Mouse (Mus musculus) midbrain, postnatal 0 days (tissue): ENCODE data around the gene Kdelr3. TPM values are rescaled to one million over a fixed set of nuclear protein-coding genes. Genes with fewer than 3 reads are reported as not detected.

Experiments
- ATAC-seq: fragments of 200-750 bp; cut with Nextera tagmentation; 2 replicates; pipeline ENCODE4 v1.8.0; 2017; ENCODE audit warnings: moderate number of reproducible peaks, mild to moderate bottlenecking, moderate TSS enrichment, moderate library complexity; ENCODE audit not compliant: low FRiP score
- DNase-seq: peaks from one replicate; pipeline ENCODE4 v3.0.0-alpha.2; 2015; ENCODE audit warnings: low spot score
- H3K27ac ChIP-seq: fragments of 300-500 bp; sonication (generic); 2 replicates; pipeline ENCODE4 v1.5.1; 2014; ENCODE audit warnings: low read depth, mild to moderate bottlenecking, low read length, mixed read lengths
- H3K27me3 ChIP-seq: fragments of 300-500 bp; sonication (generic); 2 replicates; pipeline ENCODE4 v1.6.1; 2014; ENCODE audit warnings: low read length, control low read depth, mixed read lengths; ENCODE audit not compliant: insufficient read depth
- H3K36me3 ChIP-seq: fragments of 300-500 bp; sonication (generic); 2 replicates; pipeline ENCODE4 v1.6.1; 2014; ENCODE audit warnings: low read length, control low read depth, mixed read lengths; ENCODE audit not compliant: insufficient read depth
- H3K4me1 ChIP-seq: fragments of 300-500 bp; sonication (generic); 2 replicates; pipeline ENCODE4 v1.6.1; 2014; ENCODE audit warnings: mild to moderate bottlenecking, control low read depth, antibody characterized with exemption, low read length, mixed read lengths; ENCODE audit not compliant: insufficient read depth
- H3K4me2 ChIP-seq: fragments of 300-500 bp; sonication (generic); 2 replicates; pipeline ENCODE4 v1.6.1; 2014; ENCODE audit warnings: low read depth, mild to moderate bottlenecking, low read length, mixed read lengths; ENCODE audit not compliant: poor library complexity, severe bottlenecking
- H3K4me3 ChIP-seq: fragments of 300-500 bp; sonication (generic); 2 replicates; pipeline ENCODE4 v1.5.1; 2014; ENCODE audit warnings: low read depth, mild to moderate bottlenecking, low read length, moderate library complexity
- H3K9ac ChIP-seq: fragments of 300-500 bp; sonication (generic); replicated peaks from 2 replicates; pipeline ENCODE4 v1.6.1; 2014; ENCODE audit warnings: mild to moderate bottlenecking, low read length, moderate library complexity, mixed read lengths; ENCODE audit not compliant: poor library complexity, severe bottlenecking
- H3K9me3 ChIP-seq: fragments of 300-500 bp; sonication (generic); 2 replicates; pipeline ENCODE4 v1.6.1; 2016; ENCODE audit warnings: low read length, control low read depth
- CTCF ChIP-seq: IDR thresholded peaks from 2 replicates; pipeline ENCODE4 v1.5.1; 2016; ENCODE audit warnings: antibody characterized with exemption, mild to moderate bottlenecking
- WGBS: fragments of 180-500 bp; shearing (Covaris S2); extraction: QIAGEN DNeasy Blood & Tissue Kit; methylation state at CpG from one replicate; pipeline ENCODE4 v1.1.7; 2014; 5-methylcytosine and 5-hydroxymethylcytosine counted together
- polyA plus RNA-seq: library from polyadenylated mRNA; unstranded; fragments of >200 nt; fragmentation: Nextera tagmentation; extraction: Ambion mirVana; gene quantifications from 2 replicates; pipeline ENCODE4 v1.2.1, GENCODE M21; 2015
- total RNA-seq: library from RNA; depleted of rRNA; stranded (reverse); fragments of >200 nt; gene quantifications from 2 replicates; pipeline ENCODE4 v1.2.3, GENCODE M21; 2014

Kdelr3 gene
- total and polyA plus RNA-seq, 2 experiments from 2014 or later, result 6.0 to 7.7 TPM

DNA sequence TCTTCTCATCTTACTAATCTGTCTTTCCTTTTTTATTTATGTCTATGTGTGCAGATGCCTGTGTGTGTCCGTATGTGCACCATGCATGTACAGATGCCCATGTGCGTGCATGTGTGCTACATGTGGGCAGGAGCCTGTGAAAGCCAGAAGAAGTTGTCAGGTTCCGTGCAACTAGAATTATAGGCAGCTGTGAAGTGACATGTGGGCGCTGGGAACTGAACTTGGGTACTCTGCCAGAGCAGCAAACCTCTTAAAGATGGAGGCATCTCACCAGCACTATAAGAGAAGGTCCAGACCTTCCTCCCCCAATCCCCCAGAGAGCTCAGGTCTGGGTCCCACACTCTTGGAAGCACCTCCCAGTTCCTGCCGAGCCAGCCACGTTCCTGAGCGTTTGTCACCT lies 9.8 kb upstream of the Kdelr3 start:
- no peaks in the 10 kb centered on the region for H3K36me3 ChIP-seq

DNA sequence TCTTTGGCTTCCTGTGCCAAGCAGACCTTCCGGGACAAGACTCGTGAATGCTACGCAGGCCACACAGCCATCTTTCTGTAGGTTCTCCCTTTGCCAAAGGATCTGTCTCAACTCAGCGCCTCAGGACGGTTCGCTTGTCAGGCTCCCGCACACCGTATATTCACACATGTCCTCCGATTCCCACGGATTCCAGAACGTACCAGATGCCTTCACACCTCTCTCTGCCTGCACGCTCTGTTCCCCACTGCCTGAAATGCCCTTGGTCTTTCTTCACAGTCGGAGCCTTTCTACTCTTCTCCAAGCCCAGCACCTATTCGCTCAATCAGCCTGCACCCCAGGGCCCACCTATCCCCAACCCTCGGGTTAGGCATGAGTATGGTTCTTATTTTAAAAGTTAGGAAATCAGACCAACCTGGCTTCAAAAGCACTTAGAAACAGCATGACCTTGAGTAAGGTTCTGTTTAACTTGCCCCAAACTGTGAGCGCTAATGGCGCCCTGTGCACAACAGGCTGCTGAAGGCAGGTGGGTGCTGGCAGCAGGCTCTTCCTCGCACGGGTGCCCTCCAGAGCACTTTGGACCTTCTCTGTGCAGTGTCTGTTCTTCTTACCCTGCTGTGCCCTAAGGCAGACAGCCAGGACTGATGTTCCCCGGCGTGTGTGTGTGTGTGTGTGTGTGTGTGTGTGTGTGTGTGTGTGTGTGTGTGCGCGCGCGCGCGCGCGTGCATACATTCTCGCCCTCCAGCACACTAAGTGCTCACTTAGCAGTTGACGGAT lies 9.0 kb upstream of the Kdelr3 start:
- WGBS, result 42% methylated on average over 23 of the region's 31 CpGs

More for the DNA sequence above, 9.8 kb upstream of the Kdelr3 start:
- no peak overlapping the region for H3K4me2 ChIP-seq
- no peak for DNase-seq
- H3K27me3 ChIP-seq, result peaks cover 55% of the 10 kb centered on the region
- H3K4me3 ChIP-seq, result peak overlapping the region; percentile 56; the same call in 1 of the 2 replicates
- H3K9me3 ChIP-seq, result no peaks in the 10 kb centered on the region
- H3K27ac ChIP-seq, result no peak overlapping the region
- peaks cover 4% of the 10 kb centered on the region; the same call in 1 of the 2 replicates for H3K4me1 ChIP-seq
- 39% methylated on average over 7 of the region's 7 CpGs for WGBS
- no peak for TF ChIP-seq CTCF
- ATAC-seq, result no peak
- H3K9ac ChIP-seq, result no peak overlapping the region

DNA sequence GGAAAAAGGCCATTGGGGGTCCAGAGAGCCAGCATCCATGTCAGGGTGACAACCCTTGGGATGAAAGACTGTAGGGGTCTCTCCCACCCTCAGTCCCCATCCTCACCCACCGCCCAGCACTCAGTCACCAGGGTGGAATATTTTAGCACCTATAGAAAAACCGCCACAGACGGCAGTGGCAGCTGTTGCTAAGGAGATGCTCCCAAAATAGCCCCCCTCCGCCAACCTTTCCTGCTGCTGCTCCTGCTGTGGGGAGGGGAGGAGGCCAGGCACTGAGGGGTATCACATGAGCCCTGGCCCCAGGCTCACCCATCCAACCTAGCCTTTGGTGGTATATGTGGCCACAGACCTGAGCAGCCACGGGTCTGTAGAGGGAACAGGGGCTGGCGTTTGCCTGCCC lies 6.2 kb upstream of the Kdelr3 start:
- Histone ChIP-seq H3K27me3 (peaks cover 43% of the 10 kb centered on the region), H3K9me3 (no peaks in the 10 kb centered on the region), H3K9ac (no peak overlapping the region), H3K4me2 (peak overlapping the region; percentile 9; the same call in 1 of the 2 replicates), H3K36me3 (no peaks in the 10 kb centered on the region), H3K27ac (no peak overlapping the region), H3K4me3 (no peak overlapping the region), H3K4me1 (peaks cover 4% of the 10 kb centered on the region; the same call in 1 of the 2 replicates)
- ATAC-seq (no peak), DNase-seq (no peak)
- 38% methylated on average over 6 of the region's 6 CpGs for WGBS
- no peak for TF ChIP-seq CTCF

More for the DNA sequence above, 9.0 kb upstream of the Kdelr3 start:
- DNase-seq (no peak), ATAC-seq (no peak)
- Histone ChIP-seq H3K9ac (no peak overlapping the region), H3K4me1 (peaks cover 4% of the 10 kb centered on the region; the same call in 1 of the 2 replicates), H3K27ac (no peak overlapping the region), H3K27me3 (peaks cover 52% of the 10 kb centered on the region), H3K9me3 (no peaks in the 10 kb centered on the region), H3K36me3 (no peaks in the 10 kb centered on the region), H3K4me2 (no peak overlapping the region), H3K4me3 (no peak overlapping the region)
- TF ChIP-seq CTCF, result no peak

DNA sequence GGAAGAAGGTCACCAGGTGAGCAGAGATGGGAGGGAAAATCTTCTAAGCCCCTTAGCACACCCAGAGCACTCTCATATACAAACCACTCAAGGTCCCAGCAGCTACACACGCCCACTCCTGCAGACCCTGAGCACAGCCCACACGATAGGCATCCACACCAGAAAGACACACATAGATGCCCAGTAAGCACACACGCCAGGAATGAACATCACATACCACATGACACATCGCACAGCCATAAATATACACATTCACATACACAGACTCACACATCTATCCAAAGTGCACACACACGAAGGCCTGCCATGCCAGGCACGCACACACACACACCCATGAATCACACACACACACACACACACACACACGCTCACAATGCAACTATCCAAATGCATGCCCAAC lies 5.8 kb upstream of the Kdelr3 start:
- Histone ChIP-seq H3K4me3 (no peak overlapping the region), H3K4me2 (no peak overlapping the region), H3K9ac (no peak overlapping the region), H3K27ac (no peak overlapping the region), H3K4me1 (no peaks in the 10 kb centered on the region; the same call in 1 of the 2 replicates), H3K9me3 (no peaks in the 10 kb centered on the region), H3K36me3 (no peaks in the 10 kb centered on the region), H3K27me3 (peaks cover 42% of the 10 kb centered on the region)
- DNase-seq (no peak), ATAC-seq (no peak)
- WGBS, result 83% methylated on average over 7 of the region's 7 CpGs
- no peak for TF ChIP-seq CTCF

DNA sequence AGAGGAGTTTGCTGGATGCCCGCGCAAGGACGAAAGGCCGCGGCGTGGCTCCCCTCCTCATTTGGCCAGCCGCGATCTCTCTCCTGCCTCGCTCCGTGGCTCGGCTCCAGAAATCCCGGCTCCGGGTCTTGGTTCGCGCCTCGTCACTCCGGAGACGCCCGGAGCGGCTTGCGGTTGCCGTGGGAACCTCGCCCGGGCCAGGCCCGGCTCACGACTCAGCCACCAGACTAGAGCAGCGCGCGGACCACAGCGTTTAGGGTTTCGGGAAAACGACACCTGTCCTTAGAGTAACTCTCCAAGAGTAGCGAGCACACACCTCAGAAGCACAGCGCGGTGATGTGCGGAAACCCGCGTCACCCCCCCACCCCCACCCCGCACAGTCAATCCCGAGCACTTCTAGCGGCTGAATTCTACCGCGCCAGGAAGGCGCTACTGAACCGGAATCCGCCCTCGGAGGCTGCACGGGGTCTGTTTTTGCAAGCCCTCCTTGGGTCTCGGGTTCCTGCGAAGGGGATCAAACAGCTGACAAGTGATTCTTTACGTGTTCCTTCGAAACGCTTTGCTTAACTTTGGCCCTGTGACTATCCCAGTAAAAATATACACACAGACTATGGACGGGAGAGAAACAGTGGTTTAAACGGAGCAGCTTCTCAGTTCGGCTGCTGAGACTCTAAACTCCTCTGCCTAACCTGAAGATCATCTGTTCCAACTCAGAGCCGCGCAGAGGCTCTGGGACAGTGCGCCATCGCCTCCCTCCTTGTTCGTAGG lies 4.5 kb upstream of the Kdelr3 start:
- peak; percentile 90 for DNase-seq
- Histone ChIP-seq H3K4me2 (peak overlapping the region; percentile 71), H3K4me1 (peaks cover 6% of the 10 kb centered on the region; the same call in 1 of the 2 replicates), H3K4me3 (peak overlapping the region; percentile 39), H3K27ac (no peak overlapping the region), H3K27me3 (peaks cover 41% of the 10 kb centered on the region), H3K9ac (0 out of 2 replicates have a peak overlapping the region, but pooled peaks have one; percentile 20), H3K9me3 (no peaks in the 10 kb centered on the region), H3K36me3 (no peaks in the 10 kb centered on the region)
- peak; percentile 82 for ATAC-seq
- WGBS, result 1% methylated on average over 59 of the region's 61 CpGs
- TF ChIP-seq CTCF, result peak; percentile 11; the same call in 1 of the 2 replicates

DNA sequence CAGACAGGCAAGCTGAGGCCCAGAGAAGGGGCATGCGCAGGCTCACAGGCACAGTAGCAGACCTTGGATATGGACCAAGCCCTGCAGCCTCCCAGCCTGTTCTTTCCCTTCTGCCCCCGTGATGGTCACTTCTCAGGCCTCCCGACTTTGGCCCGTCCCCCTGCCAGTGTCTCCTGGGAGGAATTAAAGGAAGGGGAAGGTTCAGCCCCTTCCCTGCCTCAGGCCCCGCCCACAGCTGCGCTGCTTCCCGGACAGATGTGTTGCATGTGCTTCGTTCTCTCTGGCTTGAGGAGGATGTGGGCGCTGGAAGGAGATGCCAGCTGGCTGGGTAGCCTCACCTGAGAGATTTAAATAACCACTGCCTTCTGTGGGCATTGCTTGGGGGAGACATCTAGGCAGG lies 2.3 kb upstream of the Kdelr3 start:
- Histone ChIP-seq H3K36me3 (no peaks in the 10 kb centered on the region), H3K4me3 (no peak overlapping the region), H3K9me3 (no peaks in the 10 kb centered on the region), H3K4me1 (peaks cover 6% of the 10 kb centered on the region; the same call in 1 of the 2 replicates), H3K4me2 (no peak overlapping the region), H3K27ac (no peak overlapping the region), H3K9ac (no peak overlapping the region), H3K27me3 (peaks cover 43% of the 10 kb centered on the region)
- no peak for TF ChIP-seq CTCF
- 11% methylated on average over 9 of the region's 9 CpGs for WGBS
- DNase-seq (no peak), ATAC-seq (no peak)
